Mouse (Mus musculus) embryonic facial prominence, embryonic 11.5 days (tissue): ENCODE data around the gene Cops7a. TPM values are rescaled to one million over a fixed set of nuclear protein-coding genes. Genes with fewer than 3 reads are reported as not detected.

Source experiments
- ATAC-seq: fragments of 200-750 bp; cut with Nextera tagmentation; replicated peaks from 2 replicates; pipeline ENCODE4 v1.8.0; 2017; ENCODE audit warnings: low read depth; ENCODE audit not compliant: insufficient number of reproducible peaks, low FRiP score, low TSS enrichment
- DNase-seq: peaks from one replicate; pipeline ENCODE4 v3.0.0-alpha.2; 2015; ENCODE audit warnings: low spot score
- H3K27ac ChIP-seq: fragments of 300-500 bp; sonication (generic); replicated peaks from 2 replicates; pipeline ENCODE4 v1.5.1; 2014; ENCODE audit warnings: mild to moderate bottlenecking, low read depth, low read length, control low read depth
- H3K27me3 ChIP-seq: fragments of 300-500 bp; sonication (generic); 2 replicates; pipeline ENCODE4 v1.6.1; 2014; ENCODE audit warnings: mild to moderate bottlenecking, low read length, moderate library complexity, mixed read lengths; ENCODE audit not compliant: control insufficient read depth, insufficient read depth
- H3K36me3 ChIP-seq: fragments of 300-500 bp; sonication (generic); replicated peaks from 2 replicates; pipeline ENCODE4 v1.6.1; 2014; ENCODE audit warnings: low read depth, mild to moderate bottlenecking, low read length, moderate library complexity, mixed read lengths; ENCODE audit not compliant: control insufficient read depth, insufficient read depth
- H3K4me1 ChIP-seq: fragments of 300-500 bp; sonication (generic); 2 replicates; pipeline ENCODE4 v1.6.1; 2014; ENCODE audit warnings: low read length, mixed read lengths; ENCODE audit not compliant: control insufficient read depth, insufficient read depth
- H3K4me2 ChIP-seq: fragments of 300-500 bp; sonication (generic); 2 replicates; pipeline ENCODE4 v1.6.1; 2014; ENCODE audit warnings: low read depth, mild to moderate bottlenecking, control low read depth, low read length, moderate library complexity
- H3K4me3 ChIP-seq: fragments of 300-500 bp; sonication (generic); 2 replicates; pipeline ENCODE4 v1.5.1; 2014; ENCODE audit warnings: low read depth, low read length, control low read depth
- H3K9ac ChIP-seq: fragments of 300-500 bp; sonication (generic); replicated peaks from 2 replicates; pipeline ENCODE4 v1.6.1; 2014; ENCODE audit warnings: mild to moderate bottlenecking, control low read depth, low read length
- H3K9me3 ChIP-seq: fragments of 300-500 bp; sonication (generic); replicated peaks from 2 replicates; pipeline ENCODE4 v1.6.1; 2016; ENCODE audit warnings: mild to moderate bottlenecking, low read length, inconsistent platforms, mixed read lengths; ENCODE audit not compliant: control insufficient read depth
- WGBS: fragments of 180-500 bp; shearing (Covaris S2); extraction: QIAGEN DNeasy Blood & Tissue Kit; methylation state at CpG from one replicate; pipeline ENCODE4 v1.1.7; 2014; 5-methylcytosine and 5-hydroxymethylcytosine counted together
- polyA plus RNA-seq: library from polyadenylated mRNA; unstranded; fragments of >200 nt; fragmentation: Nextera tagmentation; extraction: Ambion mirVana; gene quantifications from 2 replicates; pipeline ENCODE4 v1.2.1, GENCODE M21; 2014

Gene Cops7a
- polyA plus RNA-seq, 1 experiment from 2014 or later, result 118 TPM

DNA sequence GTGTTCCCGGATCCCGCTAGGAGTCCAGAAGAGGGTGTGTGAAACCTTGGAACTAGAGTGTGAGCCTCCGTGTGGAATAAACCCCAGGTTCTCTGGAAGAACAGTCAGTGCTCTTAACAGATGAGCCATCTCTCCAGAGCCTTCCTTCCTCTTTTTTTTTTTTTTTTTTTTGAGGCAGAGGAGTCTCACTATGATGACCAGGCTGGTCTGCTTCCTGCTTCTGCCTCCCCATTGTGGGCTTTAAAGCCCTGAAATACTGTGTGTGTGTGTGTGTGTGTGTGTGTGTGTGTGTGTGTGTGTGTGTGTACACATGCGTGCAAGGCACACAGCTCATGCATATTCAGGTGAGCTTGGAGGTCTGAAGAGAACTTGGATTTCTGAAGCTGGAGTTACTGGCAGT, 43.8 kb downstream of the Cops7a start:
- Histone ChIP-seq H3K4me1 (no peaks in the 10 kb centered on the region; the same call in 1 of the 2 replicates), H3K27ac (no peak overlapping the region), H3K4me2 (no peak overlapping the region), H3K9ac (no peak overlapping the region), H3K36me3 (no peaks in the 10 kb centered on the region), H3K4me3 (no peak overlapping the region), H3K27me3 (no peaks in the 10 kb centered on the region), H3K9me3 (no peaks in the 10 kb centered on the region)
- DNase-seq (no peak), ATAC-seq (no peak)
- 71% methylated on average over 4 of the region's 4 CpGs for WGBS

- Histone ChIP-seq H3K27me3 (no peaks in the 10 kb centered on the region), H3K9ac (peak overlapping the region; percentile 5), H3K36me3 (no peaks in the 10 kb centered on the region), H3K4me2 (peak overlapping the region; percentile 19; the same call in 1 of the 2 replicates), H3K9me3 (no peaks in the 10 kb centered on the region), H3K4me3 (no peak overlapping the region), H3K4me1 (peaks cover 2% of the 10 kb centered on the region), H3K27ac (peak overlapping the region; percentile 100)
- WGBS, result 30% methylated on average over 9 of the region's 9 CpGs
- ATAC-seq, result no peak
- DNase-seq, result no peak
Observed at GRCm38 (mm10) chr6:124920318-124921085, 44.8 kb downstream of the Cops7a start.

DNA sequence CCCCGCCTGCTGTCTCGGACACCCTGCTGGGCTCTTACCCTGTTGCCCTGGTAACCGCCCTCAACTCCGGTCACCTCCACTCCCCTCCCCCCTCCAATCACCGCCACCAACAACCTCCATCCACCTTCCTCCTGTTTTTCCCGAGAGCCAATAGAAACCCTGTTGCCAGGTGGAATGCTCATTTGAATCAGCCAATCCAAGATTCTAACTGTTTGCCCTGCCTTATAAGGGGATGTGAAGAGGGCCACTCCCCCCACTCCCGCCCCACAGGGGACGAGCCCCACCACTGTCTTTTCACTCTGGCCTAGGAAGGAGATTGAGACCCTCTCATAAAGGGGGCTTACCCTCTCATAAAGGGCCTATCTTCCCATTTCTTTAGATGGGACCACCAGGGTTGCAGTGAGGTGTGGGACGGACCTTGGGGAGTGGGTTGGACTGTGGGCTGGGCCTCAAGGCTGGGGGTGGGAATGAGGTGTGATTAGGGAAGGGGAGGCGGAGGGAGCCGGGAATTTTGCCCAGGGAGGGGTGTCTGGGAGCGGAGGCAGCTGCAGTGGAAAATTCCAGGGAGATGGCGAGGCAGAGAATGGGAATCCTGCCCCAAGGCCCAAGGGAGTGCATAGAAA, 45.5 kb downstream of the Cops7a start, which contains the start of gene Ptms:
Gene Ptms (minus strand): TSS at position 409 of the 623 bp plus-strand sequence.
- peak within 1 kb of the TSS; percentile 5; the same call in 1 of the 2 replicates for H3K4me3 ChIP-seq
- ATAC-seq (peak; percentile 83), DNase-seq (peak; percentile 98)
- peak within 1 kb of the TSS; percentile 19; the same call in 1 of the 2 replicates for H3K4me2 ChIP-seq
- H3K9me3 ChIP-seq, result no peaks in the 10 kb centered on the region
- peak within 1 kb of the TSS; percentile 100 for H3K27ac ChIP-seq
- peaks cover 6% of the 10 kb centered on the region for H3K4me1 ChIP-seq
- 0% methylated on average over 13 of the region's 13 CpGs for WGBS
- no peaks in the 10 kb centered on the region for H3K36me3 ChIP-seq
- H3K27me3 ChIP-seq, result no peaks in the 10 kb centered on the region
- peak within 1 kb of the TSS; percentile 5 for H3K9ac ChIP-seq

- no peaks in the 10 kb centered on the region; the same call in 1 of the 2 replicates for H3K36me3 ChIP-seq
- peaks cover 6% of the 10 kb centered on the region for H3K4me1 ChIP-seq
- DNase-seq, result no peak
- 26% methylated on average over 13 of the region's 14 CpGs for WGBS
- H3K4me3 ChIP-seq, result no peak overlapping the region
- no peaks in the 10 kb centered on the region for H3K9me3 ChIP-seq
- 0 out of 2 replicates have a peak overlapping the region, but pooled peaks have one; percentile 18 for H3K9ac ChIP-seq
- no peak overlapping the region; the same call in 1 of the 2 replicates for H3K4me2 ChIP-seq
- H3K27ac ChIP-seq, result peak overlapping the region; percentile 100
- no peaks in the 10 kb centered on the region for H3K27me3 ChIP-seq
- ATAC-seq, result no peak
Observed at GRCm38 (mm10) chr6:124918890-124919627, 46.3 kb downstream of the Cops7a start.

DNA sequence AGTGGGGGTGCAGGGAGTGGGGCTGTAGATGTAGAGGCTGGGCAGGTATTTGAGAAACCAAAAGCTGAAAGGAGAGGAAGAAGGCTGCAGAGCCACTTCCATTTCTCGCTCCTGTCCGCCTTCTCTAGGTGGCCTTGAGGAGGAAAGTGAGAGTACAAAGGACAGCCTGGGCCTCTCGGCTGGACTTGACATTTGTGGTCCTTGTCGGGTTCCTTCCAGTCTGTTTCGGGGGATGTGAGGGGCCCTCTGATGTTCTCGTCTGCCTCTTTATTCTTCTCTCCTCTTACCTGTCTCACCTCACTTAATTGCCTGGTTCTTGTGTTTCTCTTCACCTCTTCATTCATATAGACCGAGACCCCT, 47.0 kb downstream of the Cops7a start:
- peak overlapping the region; percentile 95 for H3K4me2 ChIP-seq
- ATAC-seq (no peak), DNase-seq (no peak)
- 13% methylated on average over 7 of the region's 7 CpGs for WGBS
- no peaks in the 10 kb centered on the region for H3K27me3 ChIP-seq
- H3K4me1 ChIP-seq, result peaks cover 6% of the 10 kb centered on the region
- peak overlapping the region; percentile 98 for H3K9ac ChIP-seq
- H3K36me3 ChIP-seq, result peaks cover 5% of the 10 kb centered on the region; the same call in 1 of the 2 replicates
- H3K27ac ChIP-seq, result peak overlapping the region; percentile 100
- peak overlapping the region; percentile 92 for H3K4me3 ChIP-seq
- H3K9me3 ChIP-seq, result no peaks in the 10 kb centered on the region

GRCm38 (mm10) chr6:124917518-124918330, 47.6 kb downstream of the Cops7a start:
- Histone ChIP-seq H3K36me3 (peaks cover 5% of the 10 kb centered on the region; the same call in 1 of the 2 replicates), H3K4me3 (peak overlapping the region; percentile 92), H3K4me2 (peak overlapping the region; percentile 95), H3K9me3 (no peaks in the 10 kb centered on the region), H3K27ac (peak overlapping the region; percentile 100), H3K27me3 (no peaks in the 10 kb centered on the region), H3K4me1 (peaks cover 6% of the 10 kb centered on the region), H3K9ac (peak overlapping the region; percentile 98)
- DNase-seq (peak; percentile 96), ATAC-seq (peak; percentile 70)
- 0% methylated on average over 42 of the region's 89 CpGs for WGBS

DNA sequence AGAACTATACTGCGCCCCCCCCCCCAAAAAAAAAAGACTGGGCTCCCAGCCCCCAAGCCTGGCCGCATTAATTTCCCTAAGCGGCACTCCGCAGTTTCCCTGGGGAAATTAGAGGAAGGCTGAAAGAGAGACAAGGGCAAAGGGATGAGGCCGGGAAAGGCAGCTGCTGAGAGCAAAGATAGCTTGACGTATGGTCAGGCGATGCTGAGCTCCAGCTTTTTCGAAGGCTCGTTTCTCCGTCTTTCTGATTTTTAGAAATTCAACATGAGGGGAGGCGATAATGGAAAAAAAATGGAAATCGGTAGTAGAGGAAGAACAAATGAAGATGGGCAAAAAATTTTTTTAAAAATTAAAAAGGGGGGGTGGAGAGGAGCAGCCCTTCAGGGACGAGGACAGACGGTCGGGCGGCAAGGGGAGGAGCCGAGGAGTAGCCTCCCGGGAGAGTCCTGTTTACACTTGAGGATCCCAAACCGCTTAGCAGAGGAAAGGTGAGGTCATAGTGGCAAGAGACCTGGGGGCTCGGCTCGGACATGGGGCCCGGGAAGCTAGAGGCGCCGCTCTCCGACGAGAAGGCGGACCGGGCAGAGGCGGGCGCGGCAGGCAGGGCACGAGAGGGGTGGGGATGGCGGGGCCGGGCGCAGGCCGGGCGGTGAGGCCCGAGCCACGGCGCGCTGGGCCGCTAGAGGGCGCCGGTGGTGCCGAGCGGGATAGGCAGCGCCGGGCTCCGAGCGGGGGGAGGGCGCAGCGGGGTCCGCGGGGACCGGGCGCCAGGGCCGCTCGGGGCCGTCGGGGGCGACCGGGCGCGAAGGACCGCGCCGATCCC, 48.4 kb downstream of the Cops7a start:
- ATAC-seq, result peak; percentile 56
- peak; percentile 91 for DNase-seq
- 1% methylated on average over 46 of the region's 67 CpGs for WGBS
- H3K9ac ChIP-seq, result peak overlapping the region; percentile 98
- H3K27ac ChIP-seq, result peak overlapping the region; percentile 100
- no peaks in the 10 kb centered on the region for H3K27me3 ChIP-seq
- peak overlapping the region; percentile 92 for H3K4me3 ChIP-seq
- H3K9me3 ChIP-seq, result no peaks in the 10 kb centered on the region
- peak overlapping the region; percentile 95 for H3K4me2 ChIP-seq
- H3K36me3 ChIP-seq, result peaks cover 5% of the 10 kb centered on the region; the same call in 1 of the 2 replicates
- peaks cover 6% of the 10 kb centered on the region for H3K4me1 ChIP-seq
